ENCODE assay signal across 9 mouse cellular contexts in the genomic region with DNA sequence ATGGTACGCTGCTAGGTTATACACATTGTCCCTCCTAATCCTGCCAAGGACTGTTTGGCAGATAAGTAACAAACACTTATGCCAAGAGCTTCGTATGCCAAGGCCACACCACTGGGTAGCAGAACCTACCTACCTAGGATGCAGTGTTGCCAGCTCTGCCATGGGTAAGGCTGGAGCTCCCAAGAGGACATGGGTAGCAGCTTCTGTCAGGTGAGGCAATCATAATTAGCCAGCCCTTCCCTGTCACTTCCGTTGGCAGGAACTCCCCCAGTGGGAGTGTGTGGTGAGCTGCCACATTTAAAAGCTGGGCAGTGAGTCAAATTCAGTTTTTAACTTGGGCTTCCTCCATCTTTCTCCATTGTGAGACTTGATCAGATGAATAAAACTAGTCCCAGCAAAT.
DNase-seq lines count a peak whose midpoint lies in the region; ATAC-seq and TF ChIP-seq lines count a peak whose summit lies in the region.
"Had no signal": no experiment of that assay in that cellular context is flagged by ENCODE, and none has a peak within 500 bp of the region (broad histone marks: within the 10 kb centered on the region; RNA-seq: fewer than 3 reads in every experiment).

No protein-coding gene starts in this region.

- no peak overlapping the region; the same call in 1 of the 2 replicates for H3K27ac ChIP-seq in hindbrain, embryonic 14.5 days
- no peak overlapping the region for H3K27ac ChIP-seq in hindbrain, embryonic 10.5 days
- no peak overlapping the region for H3K27ac ChIP-seq in thymus, adult 2 months (ENCODE audit: control insufficient read depth, insufficient read depth, low read length)

- H3K36me3 ChIP-seq in hindbrain, embryonic 14.5 days (replicated peaks; ENCODE audit: control insufficient read depth, insufficient read depth): no peaks in the 10 kb centered on the region
- H3K36me3 ChIP-seq in hindbrain, embryonic 10.5 days: no peaks in the 10 kb centered on the region
- no peaks in the 10 kb centered on the region for H3K36me3 ChIP-seq in thymus, adult 2 months (ENCODE audit: control insufficient read depth, insufficient read depth, low read length)

- H3K9me3 ChIP-seq in hindbrain, embryonic 14.5 days (ENCODE audit: control insufficient read depth, low read length): no peaks in the 10 kb centered on the region
- no peaks in the 10 kb centered on the region for H3K9me3 ChIP-seq in hindbrain, embryonic 10.5 days

- WGBS in hindbrain, embryonic 14.5 days: 52% methylated on average over 3 of the region's 3 CpGs
- WGBS in hindbrain, embryonic 10.5 days: 79% methylated on average over 3 of the region's 3 CpGs
- 65% methylated on average over 3 of the region's 3 CpGs for WGBS in thymus, adult 2 months

- ATAC-seq in hindbrain, embryonic 14.5 days (ENCODE audit: low FRiP score): peak; percentile 65
- ATAC-seq in frontal cortex, adult (ENCODE audit: low TSS enrichment): peak; percentile 97
- ATAC-seq in megakaryocyte-erythroid progenitor cell, adult 5-6 weeks (replicated peaks; ENCODE audit: low FRiP score, low TSS enrichment, poor library complexity, severe bottlenecking): no peak

- no peaks in the 10 kb centered on the region for H3K27me3 ChIP-seq in hindbrain, embryonic 14.5 days (ENCODE audit: control insufficient read depth, insufficient read depth, low read length)
- no peaks in the 10 kb centered on the region for H3K27me3 ChIP-seq in hindbrain, embryonic 10.5 days (ENCODE audit: insufficient read depth, poor library complexity, severe bottlenecking)
- H3K27me3 ChIP-seq in thymus, adult 2 months (ENCODE audit: control insufficient read depth, insufficient read depth, low read length): no peaks in the 10 kb centered on the region

- no peak overlapping the region for H3K9ac ChIP-seq in hindbrain, embryonic 14.5 days

- TF ChIP-seq CTCF in thymus, adult 2 months (IDR thresholded peaks at IDR 0.05; ENCODE audit: borderline replicate concordance, control insufficient read depth, extremely low read depth, insufficient read depth, low read length, poor library complexity): no peak

- no peak for TF ChIP-seq POLR2A in thymus, adult 2 months (IDR thresholded peaks at IDR 0.05; ENCODE audit: control insufficient read depth, extremely low read depth, insufficient read depth, low read length, poor library complexity)

- peak; percentile 54 for DNase-seq in hindbrain, embryonic 14.5 days (ENCODE audit: low spot score)
- DNase-seq in hindbrain, embryonic 10.5 days (ENCODE audit: low spot score): no peak
- peak; percentile 15 to 31 for DNase-seq in adrenal gland, postnatal 36 days
- peak; percentile 61 to 92 for DNase-seq in layer of hippocampus, postnatal 14 days (ENCODE audit: low spot score in 2 of 2)
- DNase-seq in thymus, adult 2 months: no peak
- DNase-seq in urinary bladder, postnatal 10 days (ENCODE audit: low spot score): no peak

- H3K4me3 ChIP-seq in hindbrain, embryonic 14.5 days (replicated peaks; ENCODE audit: low read length): no peak overlapping the region
- H3K4me3 ChIP-seq in hindbrain, embryonic 10.5 days: no peak overlapping the region
- no peak overlapping the region for H3K4me3 ChIP-seq in thymus, adult 2 months (ENCODE audit: control insufficient read depth, insufficient read depth, low read length)
- H3K4me3 ChIP-seq: erythroblast, embryonic 14.5 days had no signal

- no peak overlapping the region for H3K4me2 ChIP-seq in hindbrain, embryonic 14.5 days (replicated peaks)

- H3K4me1 ChIP-seq in hindbrain, embryonic 14.5 days (replicated peaks; ENCODE audit: control insufficient read depth, insufficient read depth, low read length): no peaks in the 10 kb centered on the region; the same call in 1 of the 2 replicates
- no peaks in the 10 kb centered on the region for H3K4me1 ChIP-seq in hindbrain, embryonic 10.5 days (replicated peaks)
- H3K4me1 ChIP-seq in thymus, adult 2 months (replicated peaks; ENCODE audit: control insufficient read depth, insufficient read depth, low read length): no peaks in the 10 kb centered on the region

Comparison
In these comparisons a context has a peak if more than half of its experiments do, and no peak if none do; other contexts are left out.
1. DNase-seq: peak in hindbrain, embryonic 14.5 days (single experiment), adrenal gland, postnatal 36 days (2 of 2) and layer of hippocampus, postnatal 14 days (2 of 2); none in hindbrain, embryonic 10.5 days (single experiment), thymus, adult 2 months (single experiment) and urinary bladder, postnatal 10 days (single experiment).